Mouse (Mus musculus): Measurements from ENCODE around the gene Slc6a21.

The Slc6a21 gene

DNA sequence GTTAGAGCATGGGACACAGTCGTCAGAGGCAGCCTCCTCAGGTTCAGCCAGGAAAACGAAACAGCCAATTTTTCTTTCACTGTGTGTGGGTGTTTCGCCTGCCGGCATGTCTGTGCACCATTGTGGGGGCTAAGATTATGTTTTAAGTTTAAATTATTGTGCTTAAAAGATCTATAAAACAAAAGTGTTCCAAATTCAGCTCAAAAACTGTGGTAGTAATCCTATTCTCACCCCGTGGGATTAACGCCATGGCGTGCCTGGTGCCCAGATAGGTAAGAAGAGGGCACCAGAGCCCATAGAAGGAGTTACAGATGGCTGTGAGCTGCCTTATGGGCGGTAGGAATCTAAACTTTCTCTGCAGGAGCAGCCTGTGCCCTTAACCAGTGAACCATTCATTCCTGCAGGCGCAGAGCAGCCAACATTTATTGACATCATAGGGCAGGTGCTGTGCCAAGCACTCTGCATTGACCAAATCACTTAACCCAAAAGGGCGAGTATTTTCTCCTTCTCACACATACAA lies 37.9 kb downstream of the Slc6a21 start:
- no peak for DNase-seq (ENCODE audit: low spot score)

DNA sequence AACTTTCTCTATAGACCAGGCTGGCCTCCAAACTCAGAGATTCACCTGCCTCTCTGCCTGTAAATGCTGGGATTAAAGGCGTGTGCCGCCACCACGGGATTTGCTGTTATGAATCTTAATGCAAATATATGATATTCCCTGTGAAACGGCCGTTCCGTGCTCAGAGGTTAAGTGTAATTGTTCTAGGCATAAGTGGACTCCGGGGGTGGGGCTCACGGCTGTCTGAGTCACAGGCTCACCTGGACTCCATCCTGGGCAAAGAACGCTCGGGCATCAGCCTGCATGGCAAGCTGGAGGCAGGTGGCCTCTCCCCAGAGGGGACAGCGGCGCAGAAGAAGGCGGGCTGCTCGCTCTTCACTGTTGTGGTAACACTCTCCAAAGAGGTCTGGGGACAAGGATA lies 39.2 kb downstream of the Slc6a21 start:
- DNase-seq (ENCODE audit: low spot score): no peak

DNA sequence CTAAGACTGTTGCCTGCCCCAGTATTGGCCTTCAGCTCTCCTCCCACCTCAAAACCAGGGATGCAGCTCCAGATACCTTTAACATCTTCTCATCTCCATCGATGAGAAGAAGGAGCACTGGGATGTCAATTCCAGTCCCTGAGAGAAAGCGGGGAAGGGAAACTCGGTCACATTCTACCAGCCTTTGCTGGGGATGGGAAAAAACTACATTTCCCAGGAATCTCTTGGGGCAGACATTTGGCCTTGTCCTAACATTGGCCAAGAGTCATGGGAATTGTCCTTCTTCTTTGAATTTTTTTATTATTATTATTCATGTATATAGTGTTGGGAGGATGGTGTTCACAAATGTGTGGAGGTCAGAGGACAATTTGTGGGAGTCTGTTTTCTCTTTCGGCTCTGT lies 44.9 kb downstream of the Slc6a21 start:
- DNase-seq (ENCODE audit: low spot score): no peak

DNA sequence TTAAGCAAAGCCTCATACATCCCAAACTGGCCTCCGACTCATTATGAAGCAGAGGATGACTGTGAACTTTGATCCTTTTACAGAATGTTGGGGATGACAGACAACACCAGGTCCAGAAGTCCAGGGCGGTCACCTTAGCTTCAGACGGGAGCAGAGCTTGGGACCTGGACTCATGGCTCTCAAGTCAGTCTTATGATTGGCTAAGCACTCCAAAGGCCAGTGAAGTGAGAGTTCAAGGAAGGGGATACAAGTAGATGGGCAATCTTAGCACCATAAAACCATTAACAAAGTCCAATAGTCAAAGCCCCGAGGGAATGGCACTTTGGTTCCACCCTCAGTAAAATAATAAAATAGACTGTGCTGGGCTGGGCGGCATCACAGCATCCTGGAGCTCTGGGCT lies 45.8 kb downstream of the Slc6a21 start:
- no peak for DNase-seq (ENCODE audit: low spot score)

DNA sequence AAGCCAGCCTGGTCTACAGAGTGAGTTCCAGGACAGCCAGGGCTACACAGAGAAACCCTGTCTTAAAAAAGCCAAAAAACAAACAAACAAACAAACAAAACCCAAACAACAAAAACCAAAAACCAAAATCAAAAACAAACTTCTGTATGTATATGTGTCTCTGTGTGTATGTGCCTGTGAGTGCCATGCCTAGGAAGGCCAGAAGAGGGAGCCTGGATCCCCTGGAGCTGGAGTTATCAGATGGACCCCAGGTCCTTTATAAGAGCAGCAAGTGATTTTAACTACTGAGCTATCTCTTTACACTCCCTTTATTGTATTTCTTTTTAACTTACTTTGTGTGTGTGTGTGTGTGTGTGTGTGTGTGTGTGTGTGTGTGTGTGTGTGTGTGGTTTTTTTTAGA lies 48.5 kb downstream of the Slc6a21 start:
- no peak for DNase-seq (ENCODE audit: low spot score)

DNA sequence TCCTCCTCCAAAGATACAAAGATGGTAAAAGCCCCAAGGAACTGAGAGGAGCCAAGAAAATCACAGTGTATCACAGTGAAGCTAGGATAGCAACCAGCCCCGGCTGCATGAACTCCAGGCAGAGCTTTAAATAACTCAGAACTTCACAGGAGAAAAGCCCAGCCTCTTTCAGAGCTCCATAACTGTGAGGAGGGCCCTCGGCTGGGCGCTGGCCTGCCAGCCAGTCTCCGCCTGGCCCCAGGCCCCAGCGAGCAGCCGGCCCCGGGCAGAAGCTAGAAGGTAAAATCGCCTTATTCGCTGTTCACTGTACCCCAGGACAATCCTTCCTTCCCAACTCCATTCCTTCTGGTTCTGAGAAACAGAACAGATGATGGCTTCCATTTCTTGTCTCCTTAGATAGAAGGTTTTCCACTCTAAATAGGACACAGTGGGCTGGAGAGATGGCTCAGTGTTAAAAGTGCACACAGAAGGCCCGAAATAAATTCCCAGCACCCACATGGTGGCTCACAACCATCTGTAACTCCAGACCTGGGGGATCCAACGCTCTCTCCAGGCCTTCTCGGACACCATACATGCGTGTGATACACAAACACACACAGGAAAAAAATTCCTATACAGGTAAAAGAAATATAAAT lies 51.6 kb downstream of the Slc6a21 start:
- no peak for DNase-seq (ENCODE audit: low spot score)

DNA sequence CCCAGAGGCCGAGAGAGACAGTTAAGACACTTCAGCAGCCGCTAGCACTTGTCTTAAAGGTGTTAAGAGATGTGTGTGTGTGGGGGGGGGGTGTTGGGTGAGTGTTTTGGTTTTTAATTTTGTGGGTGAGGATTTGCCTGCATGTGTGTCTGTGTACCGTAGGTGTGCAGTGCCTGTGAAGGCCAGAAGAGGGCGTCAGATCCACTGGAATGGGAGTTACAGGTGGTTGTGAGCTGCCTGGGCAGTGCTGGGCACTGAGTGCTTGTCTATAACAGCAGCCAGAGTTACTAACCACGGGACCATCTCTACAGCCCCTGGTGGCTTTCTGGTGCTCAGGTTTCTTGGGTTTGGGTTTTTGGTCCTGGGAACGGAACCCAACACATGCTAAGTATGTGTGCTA lies 54.2 kb downstream of the Slc6a21 start:
- no peak for DNase-seq (ENCODE audit: low spot score)

DNA sequence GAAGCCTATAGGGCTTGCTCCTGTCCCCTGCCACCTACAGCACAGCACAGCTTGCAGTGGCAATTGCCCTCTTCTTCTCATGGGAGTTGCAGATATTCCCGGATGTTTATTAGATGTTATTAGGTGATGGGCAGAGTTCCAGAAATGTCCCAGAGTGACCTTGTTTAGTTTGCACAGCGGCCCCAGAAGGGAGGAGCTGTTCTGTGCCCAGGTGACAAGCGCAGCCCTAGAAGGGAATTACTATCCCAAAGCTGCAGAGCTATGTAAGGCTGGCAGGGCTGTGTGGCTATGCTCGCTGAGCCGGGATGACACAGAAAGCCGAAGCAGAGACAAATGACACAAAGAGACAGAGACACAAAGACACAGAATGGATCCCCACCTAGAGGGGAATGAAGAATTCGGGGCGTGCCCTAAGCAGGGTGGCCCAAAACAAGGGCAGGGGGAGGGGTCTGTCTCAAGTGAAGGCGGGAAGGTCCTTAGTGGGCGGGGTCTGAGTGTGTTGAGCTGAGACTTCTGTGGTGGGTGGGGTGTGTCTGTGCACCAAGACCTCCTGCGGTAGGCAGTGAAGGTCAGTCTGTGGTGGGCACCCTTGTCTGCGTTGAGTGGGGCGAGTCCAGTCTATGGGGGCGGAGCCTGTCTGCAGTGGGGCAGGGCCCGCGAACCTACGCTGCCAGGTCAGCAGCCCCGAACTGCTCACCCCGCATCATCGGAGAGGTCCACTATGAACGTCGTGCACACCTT lies 55.5 kb downstream of the Slc6a21 start:
- no peak for DNase-seq (ENCODE audit: low spot score)

DNA sequence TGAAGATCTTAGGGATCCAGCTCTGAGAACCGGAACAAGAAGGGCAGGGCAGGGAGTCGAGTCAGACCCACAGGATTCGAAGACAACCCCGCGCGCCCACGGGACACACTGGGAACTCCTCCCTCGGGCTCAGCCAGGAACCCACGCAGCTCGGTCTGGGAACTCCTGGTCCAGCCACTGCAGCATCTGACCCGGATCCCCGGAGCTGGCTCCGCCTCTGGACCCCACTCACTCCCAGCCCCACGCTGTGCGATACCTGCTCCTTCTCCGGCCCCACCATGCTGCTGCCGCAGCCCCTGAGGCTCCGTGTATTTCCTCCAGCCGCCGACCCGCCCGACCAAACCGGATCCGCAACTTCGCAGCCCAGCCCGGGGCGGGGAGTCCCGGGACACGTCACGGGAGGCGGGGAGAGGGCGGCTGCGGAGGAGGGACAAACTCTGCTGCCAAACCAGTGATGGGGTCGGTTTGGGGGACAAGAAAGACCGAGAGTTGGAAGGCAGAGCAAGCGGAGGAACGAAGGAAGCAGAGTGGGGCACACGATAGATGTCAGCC lies 56.2 kb downstream of the Slc6a21 start, which contains the start of gene Trpm4:
TSS of gene Trpm4 (minus strand) at position 350 of the 552 bp plus-strand sequence.
- peak; percentile 58 for DNase-seq (ENCODE audit: low spot score)

DNA sequence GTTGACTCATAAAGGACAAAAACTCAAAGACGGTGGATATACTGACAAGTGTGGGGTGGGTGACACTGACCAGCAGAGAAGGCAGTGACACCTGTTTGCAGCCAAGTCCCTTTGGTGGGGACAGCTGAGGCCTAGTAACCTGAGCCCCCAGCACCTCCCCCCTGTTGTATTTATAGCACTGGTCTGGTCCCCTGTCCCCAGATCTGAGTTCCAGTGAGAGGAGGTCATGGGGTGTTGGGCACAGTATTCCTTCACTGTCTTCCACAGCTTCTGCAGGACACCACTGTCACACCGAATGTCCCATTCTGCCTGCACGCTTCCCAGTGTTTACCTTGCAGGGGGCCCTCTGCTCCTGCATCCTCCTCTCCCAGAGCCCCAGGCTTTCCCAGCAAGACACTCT lies 57.3 kb downstream of the Slc6a21 start:
- no peak for DNase-seq (ENCODE audit: low spot score)

DNA sequence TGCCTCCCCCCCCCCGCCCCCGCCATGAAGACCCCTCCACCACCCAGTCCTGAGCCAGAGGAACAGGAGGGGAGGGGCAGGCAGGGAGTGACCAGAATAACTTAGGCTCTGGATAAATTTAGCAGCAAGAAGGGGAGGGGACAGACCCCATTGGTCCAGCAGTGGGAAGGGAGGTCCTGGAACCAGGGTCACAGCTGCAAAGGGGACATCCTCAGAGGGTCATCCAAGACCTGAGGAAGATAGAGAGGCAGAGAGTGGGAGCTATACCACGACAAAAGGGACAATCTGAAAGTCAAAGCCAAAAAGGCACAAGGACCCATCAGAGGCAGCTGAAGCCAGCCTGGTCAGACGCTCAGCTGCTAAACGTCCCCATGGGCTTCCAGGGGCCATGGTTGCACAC lies 57.7 kb downstream of the Slc6a21 start, which contains the start of gene Hrc:
TSS of gene Hrc (plus strand) at position 235 of the 400 bp plus-strand sequence.
- DNase-seq (ENCODE audit: low spot score): no peak

DNA sequence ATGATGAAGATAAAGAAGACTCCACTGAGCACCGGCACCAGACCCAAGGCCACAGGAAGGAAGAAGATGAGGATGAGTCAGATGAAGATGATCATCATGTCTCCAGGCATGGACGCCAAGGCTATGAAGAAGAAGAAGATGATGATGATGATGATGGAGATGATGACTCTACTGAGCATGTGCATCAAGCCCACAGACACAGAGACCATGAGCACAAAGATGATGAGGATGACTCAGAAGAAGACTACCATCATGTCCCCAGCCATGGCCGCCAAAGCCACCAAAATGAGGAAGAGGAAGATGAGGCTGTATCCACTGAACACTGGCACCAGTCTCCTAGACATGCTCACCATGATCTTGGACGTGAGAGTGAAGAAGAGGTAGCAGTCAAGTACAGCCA lies 59.0 kb downstream of the Slc6a21 start:
- DNase-seq (ENCODE audit: low spot score): no peak

DNA sequence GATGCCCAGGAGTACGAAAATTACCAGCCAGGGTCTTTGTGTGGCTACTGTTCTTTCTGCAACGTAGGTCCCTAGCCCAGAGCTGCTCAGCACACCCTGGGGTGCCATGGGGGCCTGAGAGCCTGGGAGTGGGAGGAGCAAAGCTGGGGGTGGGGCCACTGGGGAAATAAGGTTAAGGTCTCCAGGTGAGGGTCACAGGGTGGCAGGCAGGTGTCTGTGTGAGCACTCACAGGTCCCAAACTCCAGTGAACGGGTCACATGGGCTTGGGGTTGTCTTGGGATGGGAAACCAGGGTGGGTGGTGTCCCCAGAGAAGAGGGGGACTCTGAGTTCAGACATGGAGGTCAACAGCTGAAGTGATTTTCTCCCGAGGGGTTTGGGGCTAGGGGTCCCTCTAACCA lies 60.2 kb downstream of the Slc6a21 start:
- no peak for DNase-seq (ENCODE audit: low spot score)

DNA sequence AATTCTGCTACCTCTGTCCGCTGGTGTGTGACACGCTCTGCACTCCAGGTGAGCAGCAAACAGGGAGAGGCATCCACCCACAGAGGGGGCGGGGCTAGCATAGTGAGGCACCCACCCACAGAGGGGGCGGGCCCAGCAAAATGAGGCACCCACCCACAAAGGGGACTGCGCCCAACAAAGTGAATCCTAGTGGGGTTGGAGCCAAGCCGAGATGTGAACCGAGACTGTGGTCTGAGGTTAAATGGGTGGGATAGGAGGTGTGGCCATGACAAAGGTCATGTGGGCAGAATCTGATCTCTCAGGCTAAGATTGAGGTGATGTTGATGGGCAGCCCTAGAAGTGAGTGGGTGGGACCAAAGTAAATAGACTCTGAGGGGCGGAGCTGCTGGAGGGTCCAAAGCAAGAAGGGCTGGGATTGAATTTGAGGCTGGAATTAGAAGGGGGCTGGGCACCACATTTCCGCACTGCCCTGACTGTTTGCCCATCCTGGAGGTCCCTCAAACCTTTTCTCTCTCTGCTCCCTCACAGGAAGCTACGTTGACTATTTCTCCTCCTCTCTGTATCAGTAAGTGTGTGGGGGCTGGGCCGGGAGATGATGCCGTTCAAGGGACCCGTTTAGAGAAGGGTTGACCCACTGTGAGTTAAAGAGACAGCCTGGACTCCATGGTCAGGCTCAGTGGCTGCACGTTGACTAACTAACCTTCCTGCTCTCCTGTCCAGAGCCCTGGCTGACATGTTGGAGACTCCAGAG lies 61.0 kb downstream of the Slc6a21 start:
- no peak for DNase-seq (ENCODE audit: low spot score)

All from spleen, adult 12 weeks (tissue).